Mouse (Mus musculus): ENCODE results near the gene Cdk2ap2.
"Not testable (repeated sequence)": the region's sequence is repeated elsewhere in the genome, so short reads cannot be mapped to it uniquely, and the experiment has no call there.

Gene Cdk2ap2

DNA sequence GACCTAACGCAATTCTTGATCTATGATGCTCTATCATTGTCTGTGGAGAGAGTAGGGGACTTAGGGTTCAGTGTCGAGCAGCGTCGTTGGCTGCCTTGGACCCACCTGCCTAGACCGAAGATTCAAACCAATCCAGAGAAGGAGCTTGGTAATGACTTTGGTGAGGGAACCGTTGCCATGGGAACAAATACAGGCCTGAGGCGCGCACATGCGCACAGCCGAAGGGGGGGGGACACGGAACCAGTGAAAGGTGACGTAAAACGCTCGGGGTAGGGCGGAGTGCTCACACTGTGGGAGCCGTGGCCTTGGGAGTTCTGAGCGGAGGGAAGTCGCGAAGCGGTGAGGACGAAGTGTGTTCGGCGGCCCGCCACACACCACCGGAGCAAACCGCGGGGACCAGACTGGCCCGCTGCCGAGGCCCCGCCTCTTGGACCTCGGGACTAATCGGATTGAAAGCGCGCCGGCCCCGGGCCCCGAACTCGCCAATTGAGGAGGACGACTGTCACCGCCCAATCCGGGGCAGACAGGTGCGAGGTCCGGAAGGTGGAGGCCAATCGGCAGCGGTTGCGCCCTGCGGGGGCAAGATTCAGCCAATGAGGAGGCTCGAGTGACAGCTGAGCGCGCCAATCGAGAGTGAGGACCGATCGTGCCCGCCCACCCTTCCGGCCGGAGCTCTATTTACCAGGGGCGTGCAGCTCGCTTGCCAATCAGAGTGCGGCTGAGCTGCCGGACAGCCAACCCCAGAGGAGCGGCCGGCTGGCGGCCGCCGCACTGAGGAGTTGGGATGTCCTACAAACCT lies at the start of gene Cdk2ap2:
TSS of gene Cdk2ap2 (plus strand) at position 541 of the 799 bp plus-strand sequence.
- DNase-seq (ENCODE audit: low spot score), result peak; percentile 100

DNA sequence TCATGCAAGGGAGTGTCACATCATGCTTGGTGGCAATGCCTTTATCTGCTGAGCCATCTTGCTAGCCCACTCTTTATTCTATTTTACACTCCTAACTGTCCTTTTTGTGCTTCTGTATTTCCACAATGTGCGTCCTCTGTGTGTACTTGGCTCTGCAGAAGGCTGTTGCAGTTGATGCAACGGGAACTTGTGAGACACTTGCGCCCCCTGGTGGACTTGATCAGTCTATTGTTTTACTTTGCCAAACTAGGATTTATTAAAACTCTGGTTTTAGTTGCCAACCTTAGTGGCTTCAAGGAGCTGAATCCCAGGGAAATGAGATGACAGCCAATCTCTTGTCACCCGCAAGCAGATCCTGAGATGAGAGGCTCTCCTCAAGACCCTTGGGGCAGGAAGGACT lies 49.1 kb upstream of the Cdk2ap2 start:
- peak; percentile 84 for DNase-seq (ENCODE audit: low spot score)

DNA sequence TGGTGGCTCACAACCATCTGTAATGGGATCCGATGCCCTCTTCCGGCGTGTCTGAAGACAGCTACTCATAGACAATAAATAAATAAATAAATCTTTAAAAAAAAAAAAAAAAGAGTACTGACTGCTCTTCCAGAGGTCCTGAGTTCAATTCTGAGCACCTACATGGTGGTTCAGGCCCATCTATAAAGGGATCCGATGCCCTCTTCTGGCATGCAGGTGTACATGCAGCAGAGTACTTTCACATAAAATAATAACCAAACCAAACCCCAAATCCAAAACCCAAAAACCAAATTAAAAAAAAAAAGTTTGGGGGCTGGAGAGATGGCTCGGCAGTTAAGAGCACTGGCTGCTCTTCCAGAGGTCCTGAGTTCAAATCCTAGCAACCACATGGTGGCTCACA lies 47.9 kb upstream of the Cdk2ap2 start:
- DNase-seq (ENCODE audit: low spot score), result not testable (repeated sequence)

DNA sequence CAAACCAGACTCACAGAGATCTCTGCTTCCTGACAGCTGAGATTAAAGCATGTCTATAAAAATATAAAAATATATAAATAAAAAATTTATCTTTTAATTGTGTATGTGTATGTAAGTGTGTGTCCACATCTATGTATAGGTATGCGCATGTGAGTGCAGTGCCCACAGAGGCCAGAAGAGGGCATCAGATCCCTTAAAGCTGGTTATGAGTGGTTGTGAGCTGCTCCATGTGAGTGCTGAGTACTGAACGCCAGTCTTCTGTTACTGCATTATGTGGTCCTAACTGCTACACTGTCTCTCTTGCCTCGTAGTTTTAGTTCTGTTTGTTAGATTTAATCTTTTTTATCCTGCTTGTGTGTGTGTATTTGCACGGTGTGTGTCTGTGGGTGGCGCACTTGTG lies 46.0 kb upstream of the Cdk2ap2 start:
- no peak for DNase-seq (ENCODE audit: low spot score)

DNA sequence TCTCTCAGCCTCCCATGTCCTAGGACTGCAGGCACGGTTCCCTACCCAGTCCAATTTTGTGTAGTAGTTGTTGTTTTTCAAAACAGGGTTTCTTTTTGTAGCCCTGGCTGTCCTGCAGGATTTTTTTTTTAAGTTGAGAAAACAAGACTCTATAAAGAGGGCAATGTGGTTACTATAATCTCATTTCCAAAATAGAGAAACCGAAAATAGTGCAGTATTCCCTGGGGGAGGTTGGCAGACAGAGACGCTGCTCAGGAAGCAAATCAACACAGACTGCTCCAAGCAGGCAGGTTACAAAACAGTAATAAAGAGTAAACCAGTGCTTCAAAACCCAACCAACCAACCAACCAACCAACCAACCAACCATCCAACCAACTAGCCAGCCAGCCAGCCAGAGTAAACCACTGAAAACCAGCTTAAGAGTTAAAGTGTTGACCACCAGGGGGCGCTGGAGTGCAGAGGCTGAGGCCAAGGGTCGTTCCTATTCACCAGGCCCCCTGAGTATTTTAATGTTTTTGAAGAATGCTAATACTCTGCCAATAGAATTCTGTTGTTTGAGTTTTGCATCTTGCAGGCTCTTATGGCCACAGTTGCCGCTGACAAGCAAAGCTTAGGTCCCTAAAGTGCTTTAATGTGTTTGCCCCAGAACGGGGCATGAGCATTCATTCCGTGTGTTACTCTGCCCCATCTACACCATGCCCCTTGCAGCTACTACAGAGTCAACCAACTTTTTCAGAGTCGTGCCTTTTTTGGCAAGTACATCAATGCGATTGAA lies 45.1 kb upstream of the Cdk2ap2 start:
- peak; percentile 66 for DNase-seq (ENCODE audit: low spot score)

DNA sequence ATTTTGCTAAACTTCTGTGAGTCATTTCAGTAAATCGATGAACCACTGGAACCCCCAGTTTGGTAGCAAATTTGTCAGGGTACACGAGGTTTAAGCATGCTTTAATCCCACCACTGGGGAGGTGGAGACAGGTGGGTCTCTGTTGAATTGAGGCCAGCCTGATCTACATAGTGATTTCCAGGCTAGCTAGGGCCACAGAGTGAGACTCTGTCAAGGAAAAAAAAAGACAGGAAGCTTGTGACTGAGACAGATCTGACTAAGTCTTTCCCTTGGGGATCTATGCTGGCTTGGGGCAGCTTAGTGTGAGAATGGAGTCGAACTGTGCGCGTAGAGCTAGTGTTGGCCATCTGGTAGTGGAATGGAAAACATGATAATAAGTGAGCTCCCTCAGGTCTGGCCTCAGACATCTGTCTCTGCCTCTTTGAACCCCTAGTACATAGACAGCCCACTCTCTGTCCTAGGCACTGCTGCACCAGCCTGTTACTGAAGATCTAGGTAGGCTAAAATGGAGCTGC lies 44.4 kb upstream of the Cdk2ap2 start:
- no peak for DNase-seq (ENCODE audit: low spot score)

DNA sequence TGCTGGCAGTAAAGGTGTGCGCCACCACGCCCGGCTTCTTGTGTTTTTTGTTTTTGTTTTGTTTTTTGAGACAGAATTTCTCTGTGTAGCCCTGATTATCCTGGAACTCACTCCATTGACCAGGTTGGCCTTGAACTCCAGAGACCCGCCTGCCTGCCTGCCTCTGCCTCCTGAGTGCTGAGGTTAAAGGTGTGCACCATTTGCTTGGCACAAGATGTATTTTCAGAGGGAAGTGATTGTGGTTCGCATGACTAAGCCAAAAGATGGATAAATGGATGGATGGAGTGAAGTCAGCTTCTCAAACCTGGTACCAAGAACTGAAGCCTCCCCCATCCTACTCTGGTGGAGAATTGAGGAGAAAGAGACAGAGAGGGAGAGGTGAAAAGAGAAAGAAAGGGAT lies 42.4 kb upstream of the Cdk2ap2 start:
- no peak for DNase-seq (ENCODE audit: low spot score)

DNA sequence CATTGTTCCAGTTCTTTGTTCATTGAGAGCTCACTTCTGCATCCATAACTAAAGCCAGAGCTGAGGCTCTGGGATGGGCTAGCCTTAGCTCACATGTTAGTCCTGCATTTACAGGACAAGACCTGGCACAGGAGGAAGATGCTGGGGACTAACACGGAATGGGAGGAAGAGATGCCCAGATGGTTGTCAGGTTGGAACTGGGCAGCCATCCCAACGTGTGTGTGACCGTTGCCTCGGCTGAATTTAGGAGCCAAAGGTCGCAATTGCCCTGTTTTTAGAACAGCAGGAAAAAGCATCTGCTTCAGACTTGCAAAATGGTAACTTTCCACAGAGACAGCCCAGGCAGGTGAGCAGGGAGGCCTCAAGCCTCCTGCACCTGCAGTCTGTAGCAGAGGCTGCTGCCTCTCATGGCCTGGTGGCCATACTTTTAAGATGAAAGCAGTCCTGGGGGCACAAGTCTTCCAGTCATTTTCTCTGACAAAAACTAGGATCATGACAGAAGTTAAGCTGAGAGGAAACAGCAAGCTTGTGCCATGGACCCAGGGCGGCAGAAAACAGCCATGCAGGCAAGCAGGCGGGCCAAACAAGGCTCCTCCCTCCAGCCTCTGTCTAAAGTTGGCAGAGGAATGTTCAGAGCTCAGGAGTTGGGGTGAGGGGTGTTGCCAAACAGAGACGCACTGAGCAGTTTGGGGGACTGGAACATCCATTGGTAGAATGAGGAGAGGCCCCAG lies 41.6 kb upstream of the Cdk2ap2 start:
- DNase-seq (ENCODE audit: low spot score), result no peak

DNA sequence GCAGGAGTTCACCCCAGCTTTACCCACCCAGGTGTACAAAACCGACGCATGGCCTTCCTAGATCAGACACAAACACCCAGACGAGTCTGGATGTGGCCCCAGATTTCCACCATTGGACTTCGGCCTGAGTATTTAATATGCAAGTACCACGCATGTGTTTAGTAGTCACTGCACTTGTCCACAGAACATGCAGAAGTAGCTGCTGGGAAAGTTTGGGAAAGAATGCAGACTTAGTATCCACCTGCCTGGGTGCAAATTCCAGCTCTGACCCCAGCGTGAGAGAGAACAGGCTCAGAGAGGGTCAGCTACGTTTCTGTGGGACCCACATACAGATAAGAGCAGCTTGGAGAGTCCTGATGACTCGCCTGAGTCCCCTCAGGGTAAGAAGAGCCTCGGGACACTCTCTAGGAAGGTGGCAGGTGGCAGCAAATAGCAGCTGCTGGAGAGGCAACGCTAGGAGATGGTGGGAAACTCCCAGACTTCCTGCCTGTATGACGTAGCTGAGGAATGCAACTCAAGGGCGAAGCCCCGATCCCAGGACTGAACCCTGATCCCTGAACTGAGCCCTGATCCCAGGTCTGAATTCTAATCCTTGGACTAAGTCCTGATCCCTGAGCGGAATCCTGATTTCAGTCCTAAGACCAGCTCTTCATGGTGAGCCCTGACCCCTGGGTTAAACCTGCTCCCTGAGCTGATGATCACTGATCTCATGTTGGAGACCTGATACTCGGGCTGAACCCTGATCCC lies 40.9 kb upstream of the Cdk2ap2 start:
- DNase-seq (ENCODE audit: low spot score), result no peak

DNA sequence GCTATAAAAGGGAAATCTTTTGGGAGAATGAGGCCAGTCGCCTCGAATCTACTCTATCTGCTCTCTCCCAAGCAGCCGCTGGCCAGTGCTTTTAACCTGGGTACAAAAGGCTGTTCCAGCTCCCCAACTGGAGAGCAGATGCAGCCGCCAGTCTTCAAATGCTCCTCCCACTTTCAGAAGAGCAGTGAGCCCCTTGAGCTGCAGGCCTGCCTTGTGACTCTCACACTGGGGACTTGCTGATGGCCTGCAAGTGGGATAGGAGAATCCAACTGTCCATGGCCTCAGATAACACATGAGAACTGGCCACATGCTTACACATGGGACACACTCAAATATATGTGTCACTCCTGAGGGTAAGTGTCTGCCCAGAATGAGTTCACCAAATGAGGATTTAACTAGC lies 40.3 kb upstream of the Cdk2ap2 start:
- no peak for DNase-seq (ENCODE audit: low spot score)

DNA sequence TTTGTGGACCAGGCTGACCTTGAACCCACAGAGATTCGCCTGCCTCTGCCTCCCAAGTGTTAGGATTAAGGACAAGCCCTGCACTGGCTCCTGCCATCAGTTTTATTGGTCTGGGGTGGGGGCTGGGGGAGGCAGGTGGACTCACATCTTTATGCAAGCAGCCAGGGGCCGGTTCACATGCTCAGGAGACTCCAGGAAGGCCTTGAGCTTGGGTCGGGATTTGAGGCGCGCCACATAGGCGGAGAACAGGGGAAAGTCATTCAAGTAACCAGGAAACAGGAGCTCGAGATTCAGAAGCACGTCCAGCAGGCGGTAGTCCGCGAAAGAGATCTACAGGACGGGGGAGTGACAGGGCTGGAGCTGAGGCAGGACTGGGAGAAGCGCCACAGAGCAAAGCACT lies 39.6 kb upstream of the Cdk2ap2 start:
- DNase-seq (ENCODE audit: low spot score), result no peak

DNA sequence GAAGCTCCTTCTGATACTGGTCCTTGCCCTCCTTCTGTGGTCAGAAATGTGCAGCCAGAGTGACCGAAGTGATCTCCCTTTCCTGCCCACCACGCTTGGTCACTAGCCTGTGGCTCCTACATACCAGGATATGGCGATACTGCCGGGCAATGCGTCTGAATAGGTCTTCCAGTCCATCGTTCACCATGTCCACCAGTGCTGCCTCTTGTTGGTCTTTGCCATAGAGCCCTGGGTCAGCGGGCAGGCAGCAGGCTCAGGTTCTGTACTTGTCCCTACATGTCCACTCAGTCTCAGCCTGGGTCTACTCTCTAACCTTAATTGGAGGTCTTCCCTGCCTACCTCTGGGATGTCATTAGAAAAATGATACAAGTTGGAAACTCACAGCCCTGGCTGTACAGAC lies 39.0 kb upstream of the Cdk2ap2 start:
- no peak for DNase-seq (ENCODE audit: low spot score)

DNA sequence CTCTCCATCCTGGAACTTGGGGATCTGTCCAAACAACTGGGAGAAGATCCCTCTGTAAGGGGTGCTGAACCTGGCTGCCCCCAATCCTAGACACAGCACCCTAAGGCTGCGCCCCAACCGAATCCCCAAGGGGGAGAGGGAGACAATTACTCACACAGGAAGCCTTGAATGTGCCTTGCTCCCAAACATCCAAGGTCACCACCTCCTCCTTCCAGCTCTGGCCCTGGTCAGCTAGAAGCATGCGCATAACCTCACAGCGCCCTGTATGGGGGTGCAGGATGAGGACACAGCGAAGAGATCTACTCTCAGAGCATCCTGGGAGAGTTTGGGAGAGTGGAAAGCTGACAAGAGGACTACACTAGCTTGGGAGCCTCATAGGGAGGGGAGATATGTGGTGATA lies 38.4 kb upstream of the Cdk2ap2 start:
- no peak for DNase-seq (ENCODE audit: low spot score)

DNA sequence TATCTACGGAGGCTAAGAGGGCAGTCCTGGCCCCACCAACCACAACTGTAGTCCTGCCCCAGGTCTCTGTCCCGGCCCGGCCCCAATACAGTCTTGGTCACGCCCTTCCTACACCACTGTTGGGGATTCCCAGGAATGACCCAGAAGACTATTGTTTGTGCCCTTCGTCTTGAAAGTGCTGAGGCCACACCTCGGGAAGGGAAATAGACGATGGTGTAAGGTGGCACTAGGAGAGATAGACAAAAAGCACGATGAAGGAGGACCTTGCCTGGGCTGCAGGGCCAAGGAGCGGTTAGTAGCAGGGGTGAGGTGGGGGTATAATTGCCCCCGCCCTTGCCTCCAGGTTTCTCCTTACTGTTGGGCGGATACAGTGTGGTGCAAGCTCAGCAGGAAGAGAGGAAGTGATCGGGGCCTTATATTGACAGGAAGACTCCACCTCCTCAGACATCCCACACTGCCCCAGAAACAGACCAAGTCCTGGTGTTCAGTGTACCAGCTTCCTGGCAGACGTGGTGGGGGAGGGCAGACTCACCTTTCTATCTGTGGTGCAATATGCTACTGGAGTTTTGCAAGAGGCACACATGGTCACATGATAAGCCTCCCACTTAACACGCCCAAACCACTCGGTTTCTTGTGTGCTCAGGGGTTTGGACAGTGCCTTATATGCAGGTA lies 37.8 kb upstream of the Cdk2ap2 start, which contains the start of gene Gstp3:
TSS of gene Gstp3 (minus strand) at position 501 of the 672 bp plus-strand sequence.
- DNase-seq (ENCODE audit: low spot score), result peak; percentile 70

DNA sequence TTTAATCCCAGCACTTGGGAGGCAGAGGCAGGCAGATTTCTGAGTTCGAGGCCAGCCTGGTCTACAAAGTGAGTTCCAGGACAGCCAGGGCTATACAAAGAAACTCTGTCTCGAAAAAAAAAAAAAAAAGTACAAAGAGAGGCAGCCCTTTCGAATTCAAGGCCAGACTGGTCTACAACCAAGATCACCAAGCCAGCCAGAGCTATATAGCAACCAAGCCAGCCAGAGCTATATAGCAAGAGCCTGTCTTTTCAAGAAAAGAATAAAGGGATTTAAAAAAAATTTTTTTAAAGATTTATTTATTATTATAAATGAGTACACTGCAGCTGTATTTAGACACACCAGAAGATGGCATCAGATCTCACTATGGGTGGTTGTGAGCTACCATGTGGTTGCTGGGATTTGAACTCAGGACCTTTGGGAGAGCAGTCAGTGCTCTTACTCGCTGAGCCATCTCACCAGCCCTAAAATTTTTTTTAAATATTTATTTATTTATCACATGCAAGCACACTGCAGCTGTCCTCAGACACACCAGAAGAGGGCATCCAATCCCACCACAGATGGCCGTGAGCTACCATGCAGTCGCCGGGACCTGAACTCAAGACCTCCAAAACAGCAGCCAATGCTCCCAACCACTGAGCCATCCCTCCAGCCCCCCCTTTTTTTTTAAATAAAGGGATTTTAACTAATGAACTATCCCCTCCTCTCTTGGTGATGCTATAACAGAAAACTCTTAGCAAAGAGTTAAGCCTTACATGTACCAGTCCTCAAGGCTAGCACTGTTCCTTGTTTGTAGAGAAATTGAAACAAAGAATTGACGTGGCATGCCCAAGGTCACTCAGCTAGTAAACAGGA lies 36.7 kb upstream of the Cdk2ap2 start:
- DNase-seq (ENCODE audit: low spot score), result not testable (repeated sequence)

DNA sequence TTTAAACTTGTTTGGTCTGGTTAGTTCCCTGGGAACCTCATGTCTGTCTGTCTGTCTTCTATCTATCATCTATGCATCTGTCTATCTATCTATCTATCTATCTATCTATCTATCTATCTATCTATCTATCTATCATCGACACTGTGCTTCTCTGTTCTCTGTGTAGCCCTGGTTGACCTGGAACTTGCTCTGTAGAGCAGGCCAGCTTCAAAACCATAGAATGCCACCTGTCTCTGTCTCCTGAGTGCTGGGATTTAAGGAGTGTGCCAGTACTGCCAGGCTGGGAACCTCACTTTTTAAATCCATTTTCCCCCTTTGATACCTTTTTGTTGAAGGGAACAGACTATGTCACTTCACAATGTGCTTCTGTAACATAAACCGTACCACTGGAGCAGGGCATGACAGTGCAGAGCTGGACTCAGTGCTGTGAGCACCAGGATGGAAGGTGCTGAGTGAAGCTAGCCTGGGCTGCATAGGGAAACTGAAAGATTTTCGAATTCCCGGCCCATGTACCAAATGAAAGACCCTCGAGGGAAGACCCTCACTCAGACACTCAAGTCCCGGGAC lies 36.0 kb upstream of the Cdk2ap2 start:
- DNase-seq (ENCODE audit: low spot score), result no peak

DNA sequence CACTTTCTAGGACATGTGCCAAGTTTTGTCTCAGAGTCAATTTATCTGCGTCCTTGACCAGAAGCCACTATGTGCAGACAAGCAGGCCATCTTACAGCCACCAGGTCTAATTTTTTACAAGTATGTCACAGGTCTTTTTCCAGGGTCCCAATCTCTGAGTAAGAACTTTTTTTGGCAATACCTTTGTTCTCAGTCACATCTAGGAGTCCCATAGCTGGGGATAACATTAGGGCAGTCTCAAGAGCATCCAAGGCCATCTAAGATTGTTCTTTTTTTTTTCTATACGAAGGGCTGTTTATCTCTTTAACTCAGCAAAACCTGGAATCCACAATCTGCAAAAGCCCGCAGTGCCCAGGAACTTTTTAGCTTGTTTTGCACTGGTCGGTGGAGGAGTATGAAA lies 33.6 kb upstream of the Cdk2ap2 start:
- not testable (repeated sequence) for DNase-seq (ENCODE audit: low spot score)

DNA sequence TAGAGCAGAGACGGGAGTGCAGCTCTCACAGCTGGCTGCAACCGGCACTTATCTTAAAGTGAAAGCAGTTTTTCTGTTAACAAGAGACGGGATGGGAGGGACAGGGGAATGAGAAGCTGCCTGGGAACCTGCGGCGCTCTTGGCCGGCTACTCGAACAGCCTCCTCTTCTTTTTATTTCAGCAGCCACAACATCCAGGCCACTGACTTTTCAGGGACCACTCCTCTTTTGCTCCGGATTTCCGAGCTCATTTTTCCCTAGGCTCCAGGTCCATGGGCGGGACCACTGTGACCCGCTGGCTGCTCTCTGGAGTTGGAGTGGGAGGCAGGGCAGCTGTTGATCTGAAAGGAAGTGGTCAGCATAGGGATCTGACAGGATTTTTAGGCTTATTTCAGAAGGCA lies 32.5 kb upstream of the Cdk2ap2 start:
- not testable (repeated sequence) for DNase-seq (ENCODE audit: low spot score)

DNA sequence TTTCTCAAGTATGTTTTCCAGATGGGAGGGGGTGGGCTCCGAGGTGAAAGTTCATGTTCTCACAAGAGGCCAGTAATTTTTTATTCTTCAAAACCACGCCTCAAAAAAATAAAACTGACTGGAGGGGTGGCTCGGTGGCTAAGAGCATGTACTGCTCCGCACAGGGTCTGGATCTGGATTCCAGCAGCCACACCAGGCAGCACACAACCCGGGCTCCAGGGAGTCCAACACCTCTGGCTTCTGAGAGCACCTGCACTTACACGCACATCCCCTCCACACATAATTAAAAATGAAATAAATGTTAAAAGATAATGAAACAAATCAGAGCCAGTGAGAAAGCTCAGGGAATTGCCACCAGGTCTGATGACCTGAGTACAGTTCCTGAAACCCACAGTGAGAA lies 30.7 kb upstream of the Cdk2ap2 start:
- no peak for DNase-seq (ENCODE audit: low spot score)

DNA sequence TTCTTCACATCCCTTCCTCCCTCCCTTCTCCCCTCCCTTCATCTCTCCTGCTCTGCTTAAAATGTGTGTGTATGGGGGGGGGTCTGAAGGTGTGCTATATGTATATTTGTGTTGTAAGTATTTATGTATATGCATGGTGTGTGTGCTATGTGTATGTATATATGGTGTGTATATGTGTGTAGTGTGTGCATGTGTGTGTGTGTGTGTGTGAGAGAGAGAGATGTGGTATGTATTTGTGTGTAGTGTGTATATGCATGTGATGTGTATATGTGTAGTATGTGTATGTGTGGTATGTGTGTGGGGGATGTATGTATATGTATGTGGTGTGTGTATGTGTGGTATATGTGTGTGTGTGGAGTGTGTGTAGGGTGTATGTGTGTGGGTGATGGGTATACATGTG lies 30.1 kb upstream of the Cdk2ap2 start:
- DNase-seq (ENCODE audit: low spot score), result no peak

All from lung, postnatal 25 days (tissue).